Mouse (Mus musculus): ENCODE measurements around the gene Gm11111.
"Not testable (repeated sequence)": the region's sequence is repeated elsewhere in the genome, so short reads cannot be mapped to it uniquely, and the experiment has no call there.

- TF ChIP-seq GATA1 (IDR thresholded peaks at IDR 0.05; ENCODE audit: borderline replicate concordance, low read length); FLI1 (IDR thresholded peaks at IDR 0.05; ENCODE audit: low read length): not testable (repeated sequence)
Observed at GRCm38 (mm10) chr5:98576538-98576937, 24.0 kb downstream of the Gm11111 start.
